Mouse (Mus musculus): ENCODE results near the gene Spns3. TPM values are rescaled to one million over a fixed set of nuclear protein-coding genes. Genes with fewer than 3 reads are reported as not detected.

Gene Spns3
- polyA plus RNA-seq, 1 experiment from 2014 or later, result 1.8 TPM

- H3K27ac ChIP-seq (replicated peaks), result no peak overlapping the region
- no peaks in the 10 kb centered on the region for H3K9me3 ChIP-seq (replicated peaks)
- H3K4me3 ChIP-seq (replicated peaks), result no peak overlapping the region
- H3K27me3 ChIP-seq, result no peaks in the 10 kb centered on the region
- no peak overlapping the region for H3K4me2 ChIP-seq
- 0 out of 2 replicates have a peak, but pooled peaks cover 4% of the 10 kb centered on the region for H3K4me1 ChIP-seq (replicated peaks)
- no peaks in the 10 kb centered on the region for H3K36me3 ChIP-seq (replicated peaks)
- no peak overlapping the region for H3K9ac ChIP-seq
- no peak for ATAC-seq (ENCODE audit: insufficient read depth)
These were observed 42.7 kb downstream of the Spns3 start for GRCm38 (mm10) chr11:72507651-72508050.

GRCm38 (mm10) chr11:72504016-72504797 lies 46.1 kb downstream of the Spns3 start:
- no peaks in the 10 kb centered on the region for H3K36me3 ChIP-seq (replicated peaks)
- no peak overlapping the region for H3K4me2 ChIP-seq
- no peak overlapping the region for H3K4me3 ChIP-seq (replicated peaks)
- H3K27ac ChIP-seq (replicated peaks), result no peak overlapping the region
- H3K9ac ChIP-seq, result no peak overlapping the region
- 0 out of 2 replicates have a peak, but pooled peaks cover 4% of the 10 kb centered on the region for H3K4me1 ChIP-seq (replicated peaks)
- ATAC-seq (ENCODE audit: insufficient read depth), result no peak
- no peaks in the 10 kb centered on the region for H3K9me3 ChIP-seq (replicated peaks)
- WGBS (ENCODE audit: insufficient replicate concordance), result 51% methylated on average over 10 of the region's 10 CpGs
- H3K27me3 ChIP-seq, result no peaks in the 10 kb centered on the region

- WGBS (ENCODE audit: insufficient replicate concordance), result 48% methylated on average over 5 of the region's 5 CpGs
These were observed 46.8 kb downstream of the Spns3 start for GRCm38 (mm10) chr11:72503501-72503921.

GRCm38 (mm10) chr11:72502236-72502635 lies 48.1 kb downstream of the Spns3 start:
- no peak overlapping the region for H3K4me2 ChIP-seq
- H3K9me3 ChIP-seq (replicated peaks), result no peaks in the 10 kb centered on the region
- no peak overlapping the region for H3K9ac ChIP-seq
- H3K4me3 ChIP-seq (replicated peaks), result no peak overlapping the region
- 0 out of 2 replicates have a peak, but pooled peaks cover 4% of the 10 kb centered on the region for H3K4me1 ChIP-seq (replicated peaks)
- 43% methylated on average over 8 of the region's 8 CpGs for WGBS (ENCODE audit: insufficient replicate concordance)
- H3K36me3 ChIP-seq (replicated peaks), result no peaks in the 10 kb centered on the region
- no peak for ATAC-seq (ENCODE audit: insufficient read depth)
- no peak overlapping the region for H3K27ac ChIP-seq (replicated peaks)
- H3K27me3 ChIP-seq, result 0 out of 2 replicates have a peak, but pooled peaks cover 5% of the 10 kb centered on the region

More at GRCm38 (mm10) chr11:72503501-72503921, 46.8 kb downstream of the Spns3 start:
- Histone ChIP-seq H3K4me3 (replicated peaks) (no peak overlapping the region), H3K36me3 (replicated peaks) (no peaks in the 10 kb centered on the region), H3K9ac (no peak overlapping the region), H3K4me1 (replicated peaks) (0 out of 2 replicates have a peak, but pooled peaks cover 4% of the 10 kb centered on the region), H3K27me3 (no peaks in the 10 kb centered on the region), H3K27ac (replicated peaks) (no peak overlapping the region), H3K9me3 (replicated peaks) (no peaks in the 10 kb centered on the region), H3K4me2 (no peak overlapping the region)
- no peak for ATAC-seq (ENCODE audit: insufficient read depth)

GRCm38 (mm10) chr11:72501426-72502002 lies 48.8 kb downstream of the Spns3 start:
- Histone ChIP-seq H3K4me2 (no peak overlapping the region), H3K9ac (no peak overlapping the region), H3K4me3 (replicated peaks) (no peak overlapping the region), H3K36me3 (replicated peaks) (no peaks in the 10 kb centered on the region), H3K27me3 (0 out of 2 replicates have a peak, but pooled peaks cover 5% of the 10 kb centered on the region), H3K9me3 (replicated peaks) (no peaks in the 10 kb centered on the region), H3K27ac (replicated peaks) (no peak overlapping the region), H3K4me1 (replicated peaks) (0 out of 2 replicates have a peak, but pooled peaks cover 4% of the 10 kb centered on the region)
- WGBS (ENCODE audit: insufficient replicate concordance), result 34% methylated on average over 5 of the region's 5 CpGs
- no peak for ATAC-seq (ENCODE audit: insufficient read depth)

- Histone ChIP-seq H3K36me3 (replicated peaks) (no peaks in the 10 kb centered on the region), H3K4me2 (no peak overlapping the region), H3K4me1 (replicated peaks) (0 out of 2 replicates have a peak, but pooled peaks cover 4% of the 10 kb centered on the region), H3K4me3 (replicated peaks) (no peak overlapping the region), H3K27me3 (0 out of 2 replicates have a peak, but pooled peaks cover 5% of the 10 kb centered on the region), H3K9me3 (replicated peaks) (no peaks in the 10 kb centered on the region), H3K27ac (replicated peaks) (no peak overlapping the region), H3K9ac (no peak overlapping the region)
- ATAC-seq (ENCODE audit: insufficient read depth), result no peak
- WGBS (ENCODE audit: insufficient replicate concordance), result 72% methylated on average over 4 of the region's 4 CpGs
These were observed 50.2 kb downstream of the Spns3 start for GRCm38 (mm10) chr11:72500139-72500538.

GRCm38 (mm10) chr11:72497367-72497766 lies 52.9 kb downstream of the Spns3 start:
- 57% methylated on average over 4 of the region's 4 CpGs for WGBS (ENCODE audit: insufficient replicate concordance)

GRCm38 (mm10) chr11:72496775-72497174 lies 53.5 kb downstream of the Spns3 start:
- Histone ChIP-seq H3K27ac (replicated peaks) (no peak overlapping the region), H3K9me3 (replicated peaks) (no peaks in the 10 kb centered on the region), H3K27me3 (peaks cover 20% of the 10 kb centered on the region; the same call in 1 of the 2 replicates), H3K4me1 (replicated peaks) (0 out of 2 replicates have a peak, but pooled peaks cover 6% of the 10 kb centered on the region), H3K9ac (no peak overlapping the region), H3K36me3 (replicated peaks) (no peaks in the 10 kb centered on the region), H3K4me3 (replicated peaks) (no peak overlapping the region), H3K4me2 (no peak overlapping the region)
- no peak for ATAC-seq (ENCODE audit: insufficient read depth)
- WGBS (ENCODE audit: insufficient replicate concordance), result 67% methylated on average over 1 of the region's 1 CpGs

More at GRCm38 (mm10) chr11:72497367-72497766, 52.9 kb downstream of the Spns3 start:
- Histone ChIP-seq H3K4me2 (no peak overlapping the region), H3K4me3 (replicated peaks) (no peak overlapping the region), H3K9me3 (replicated peaks) (no peaks in the 10 kb centered on the region), H3K9ac (no peak overlapping the region), H3K27ac (replicated peaks) (no peak overlapping the region), H3K36me3 (replicated peaks) (no peaks in the 10 kb centered on the region), H3K4me1 (replicated peaks) (0 out of 2 replicates have a peak, but pooled peaks cover 6% of the 10 kb centered on the region), H3K27me3 (peaks cover 15% of the 10 kb centered on the region; the same call in 1 of the 2 replicates)
- ATAC-seq (ENCODE audit: insufficient read depth), result no peak

GRCm38 (mm10) chr11:72496066-72496465 lies 54.2 kb downstream of the Spns3 start:
- WGBS (ENCODE audit: insufficient replicate concordance), result 50% methylated on average over 3 of the region's 3 CpGs
- H3K36me3 ChIP-seq (replicated peaks), result no peaks in the 10 kb centered on the region
- no peak overlapping the region for H3K27ac ChIP-seq (replicated peaks)

GRCm38 (mm10) chr11:72494046-72494988 lies 56.0 kb downstream of the Spns3 start:
- H3K4me3 ChIP-seq (replicated peaks), result no peak overlapping the region

More at GRCm38 (mm10) chr11:72496066-72496465, 54.2 kb downstream of the Spns3 start:
- H3K4me3 ChIP-seq (replicated peaks), result no peak overlapping the region
- H3K27me3 ChIP-seq, result peaks cover 20% of the 10 kb centered on the region; the same call in 1 of the 2 replicates
- ATAC-seq (ENCODE audit: insufficient read depth), result no peak
- H3K4me2 ChIP-seq, result no peak overlapping the region
- H3K9ac ChIP-seq, result no peak overlapping the region
- 0 out of 2 replicates have a peak, but pooled peaks cover 6% of the 10 kb centered on the region for H3K4me1 ChIP-seq (replicated peaks)
- H3K9me3 ChIP-seq (replicated peaks), result no peaks in the 10 kb centered on the region

More at GRCm38 (mm10) chr11:72494046-72494988, 56.0 kb downstream of the Spns3 start:
- no peaks in the 10 kb centered on the region for H3K9me3 ChIP-seq (replicated peaks)
- no peaks in the 10 kb centered on the region for H3K36me3 ChIP-seq (replicated peaks)
- H3K27ac ChIP-seq (replicated peaks), result no peak overlapping the region
- peaks cover 16% of the 10 kb centered on the region for H3K4me1 ChIP-seq (replicated peaks)
- H3K4me2 ChIP-seq, result no peak overlapping the region
- 45% methylated on average over 8 of the region's 8 CpGs for WGBS (ENCODE audit: insufficient replicate concordance)
- no peak for ATAC-seq (ENCODE audit: insufficient read depth)
- H3K9ac ChIP-seq, result no peak overlapping the region
- peaks cover 37% of the 10 kb centered on the region for H3K27me3 ChIP-seq

Measured in liver, embryonic 15.5 days (tissue).